Mouse (Mus musculus): ENCODE data around the gene Arih1. TPM values are rescaled to one million over a fixed set of nuclear protein-coding genes. Genes with fewer than 3 reads are reported as not detected.

Arih1 gene
- total RNA-seq (2022): 100 to 1,000 TPM; 101 to 107 (median 103) TPM

DNA sequence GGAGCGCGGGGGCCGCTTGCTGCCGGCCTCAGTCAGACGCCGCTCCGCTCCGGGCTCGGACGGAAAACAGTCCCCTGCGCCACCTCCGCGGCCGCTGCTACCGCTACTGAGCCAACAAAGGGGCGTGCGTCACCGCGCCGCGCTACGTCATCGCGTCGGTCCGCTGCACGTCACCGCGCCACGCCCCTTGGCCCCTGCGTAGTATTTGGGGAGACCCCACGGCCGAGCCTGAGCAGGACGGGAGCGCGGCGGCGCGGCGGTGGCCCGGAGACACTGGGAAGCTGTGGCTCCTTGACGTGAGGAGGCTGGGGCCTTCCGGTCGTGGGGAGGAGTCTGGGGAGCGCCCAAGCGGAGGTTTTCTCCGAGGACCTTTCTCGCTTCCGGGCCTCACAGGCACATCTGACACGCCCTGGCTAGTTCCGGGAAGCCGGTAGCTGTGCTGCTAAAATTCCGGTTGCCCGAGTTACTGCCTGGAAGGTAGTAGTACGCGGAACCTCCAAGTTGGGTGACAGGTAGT is at the start of gene Arih1:
TSS of gene Arih1 (minus strand) at position 70 of the 517 bp plus-strand sequence.
- DNase-seq (ENCODE audit: low spot score in 2 of 2): peak; percentile 97 to 99

- DNase-seq (ENCODE audit: low spot score in 2 of 2): no peak
Observed at GRCm38 (mm10) chr9:59533889-59534288, 47.5 kb upstream of the Arih1 start.

DNA sequence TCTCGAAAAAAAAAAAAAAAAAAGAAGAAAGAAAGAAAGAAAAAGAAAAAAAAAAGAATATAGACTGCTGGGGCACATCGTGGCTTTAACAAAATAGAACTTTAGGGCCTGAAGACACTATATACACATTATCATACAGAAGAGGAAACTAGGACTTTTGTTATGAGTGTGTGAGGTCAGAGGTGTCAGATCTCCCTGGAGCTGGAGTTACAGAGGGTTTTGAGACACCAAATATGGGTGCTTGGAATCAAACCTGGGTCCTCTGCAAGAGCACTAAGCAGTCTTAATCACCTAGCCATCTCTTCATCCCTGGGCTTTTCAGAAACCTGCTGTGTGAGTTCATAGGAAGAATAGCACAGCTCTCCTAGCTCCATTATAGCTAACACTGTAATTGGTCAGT is 47.0 kb upstream of the Arih1 start:
- DNase-seq (ENCODE audit: low spot score in 2 of 2): no peak

- DNase-seq (ENCODE audit: low spot score in 2 of 2): no peak
Observed at GRCm38 (mm10) chr9:59531645-59532044, 45.2 kb upstream of the Arih1 start.

DNA sequence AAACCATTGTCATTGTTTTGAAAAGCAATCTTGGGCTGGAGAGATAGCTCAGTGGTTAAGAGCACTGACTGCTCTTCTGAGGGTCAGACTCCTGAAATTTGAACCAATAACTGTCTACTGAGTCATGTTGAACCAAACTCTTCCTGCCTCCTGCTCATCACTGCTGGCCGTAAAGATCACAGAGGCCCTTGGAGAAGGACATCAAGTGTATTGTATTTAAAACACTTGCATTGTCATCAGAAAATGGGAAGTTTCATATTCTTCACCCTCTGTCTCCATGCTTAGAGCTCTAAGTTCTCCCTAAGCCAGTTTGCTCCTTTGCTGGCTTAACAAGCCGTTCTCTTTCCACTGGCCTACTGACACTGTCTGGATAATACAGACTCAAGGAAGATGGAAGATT is 41.9 kb upstream of the Arih1 start:
- no peak for DNase-seq (ENCODE audit: low spot score in 2 of 2)

GRCm38 (mm10) chr9:59527580-59527979 is 41.2 kb upstream of the Arih1 start:
- no peak for DNase-seq (ENCODE audit: low spot score in 2 of 2)

DNA sequence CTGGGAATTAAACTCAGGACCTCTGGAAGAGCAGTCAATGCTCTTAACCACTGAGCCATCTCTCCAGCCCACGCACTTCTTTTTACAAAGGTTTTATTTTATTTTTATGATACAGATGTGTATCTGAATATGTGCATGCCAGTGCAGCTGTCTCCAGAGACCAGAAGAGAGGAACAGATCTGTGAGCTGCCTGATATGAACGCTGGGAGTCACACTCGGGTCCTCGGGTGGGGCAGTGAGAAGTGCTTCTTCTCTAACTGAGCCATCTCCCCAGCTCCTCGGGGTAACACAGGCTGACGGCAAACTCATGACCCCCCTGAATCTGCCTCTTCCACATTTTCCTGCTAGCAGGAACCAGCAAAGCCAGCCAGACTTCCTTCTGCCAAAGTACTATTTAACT is 40.3 kb upstream of the Arih1 start:
- no peak for DNase-seq (ENCODE audit: low spot score in 2 of 2)

DNA sequence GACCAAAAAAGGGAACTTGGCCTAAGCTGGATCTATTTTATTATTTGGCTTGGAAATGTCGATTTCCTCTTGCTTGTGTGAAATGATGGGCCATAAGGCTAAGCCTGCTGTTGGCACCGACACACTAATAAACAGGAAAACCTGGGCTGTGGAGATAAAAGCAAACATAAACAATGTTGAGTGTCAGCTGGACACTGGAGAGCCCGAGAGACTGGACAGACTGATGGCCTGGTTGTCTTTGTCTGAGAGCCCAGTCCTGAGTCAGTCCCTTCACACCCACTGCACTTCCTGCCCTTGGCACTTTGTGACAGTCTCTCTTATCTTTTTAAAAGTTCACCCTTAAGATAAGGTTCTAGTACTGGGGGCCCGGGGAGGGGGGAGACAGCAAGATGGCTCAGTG is 36.5 kb upstream of the Arih1 start:
- DNase-seq (ENCODE audit: low spot score in 2 of 2): no peak

- DNase-seq (ENCODE audit: low spot score in 2 of 2): no peak
Observed at GRCm38 (mm10) chr9:59519396-59519795, 33.0 kb upstream of the Arih1 start.

DNA sequence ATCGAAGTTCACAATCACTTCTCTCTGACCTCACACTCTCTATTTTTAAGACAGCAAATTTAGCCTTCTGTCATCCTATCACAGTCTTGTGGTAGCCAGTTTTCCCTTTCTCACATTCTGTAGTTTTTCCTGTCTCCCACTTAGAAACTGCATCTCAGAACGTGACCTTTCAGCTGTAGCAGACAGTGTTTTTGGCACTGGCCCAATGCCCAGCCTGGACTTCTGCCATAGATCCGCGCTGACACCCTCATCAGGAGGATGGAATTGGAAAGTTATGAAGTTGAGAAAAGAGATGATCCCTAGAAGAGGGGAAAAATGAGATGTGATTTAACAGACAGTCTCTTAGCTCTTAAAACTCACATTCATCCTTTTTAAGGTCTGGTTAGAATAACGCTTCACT is 32.6 kb upstream of the Arih1 start:
- DNase-seq (ENCODE audit: low spot score in 2 of 2): peak in 1 of 2 experiments; percentile 14

GRCm38 (mm10) chr9:59517127-59517526 is 30.7 kb upstream of the Arih1 start:
- no peak for DNase-seq (ENCODE audit: low spot score in 2 of 2)

DNA sequence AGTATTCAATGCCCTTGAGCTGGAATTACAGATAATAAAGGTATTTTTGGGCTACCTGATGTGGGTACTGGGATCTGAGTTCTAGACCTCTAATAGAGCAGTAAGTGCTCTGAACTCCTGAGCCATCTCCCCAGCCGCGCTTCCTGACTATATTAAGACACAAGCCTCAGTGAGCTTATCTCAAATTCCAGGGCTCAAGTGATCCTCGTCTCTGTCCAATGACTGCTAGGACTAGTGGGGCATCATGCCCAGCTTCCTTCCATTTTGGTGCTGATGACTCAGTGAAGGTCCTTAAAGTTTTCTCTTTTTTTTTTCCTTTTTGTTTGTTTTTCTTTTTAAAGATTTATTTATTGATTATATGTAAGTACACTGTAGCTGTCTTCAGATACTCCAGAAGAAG is 28.7 kb upstream of the Arih1 start:
- no peak for DNase-seq (ENCODE audit: low spot score in 2 of 2)

- DNase-seq (ENCODE audit: low spot score in 2 of 2): no peak
Observed at GRCm38 (mm10) chr9:59512381-59512780, 26.0 kb upstream of the Arih1 start.

DNA sequence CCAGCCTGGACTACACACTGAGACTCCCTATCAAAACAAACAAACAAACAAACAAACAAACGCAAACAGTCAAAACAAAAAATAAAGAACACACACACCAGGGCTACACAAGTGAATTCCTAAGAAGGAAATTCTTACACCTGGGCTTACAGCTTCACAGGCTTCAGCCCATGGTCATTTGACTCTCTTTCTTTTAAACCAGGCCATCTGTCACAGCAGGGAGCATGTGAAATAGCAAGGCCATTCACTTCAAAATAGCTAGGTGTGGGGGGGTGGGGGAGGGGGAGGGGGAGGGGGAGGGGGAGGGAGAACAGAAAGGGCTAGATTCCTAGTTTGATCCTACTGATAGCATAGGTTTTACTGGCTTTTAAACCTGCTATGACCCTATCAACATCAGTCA is 21.7 kb upstream of the Arih1 start:
- no peak for DNase-seq (ENCODE audit: low spot score in 2 of 2)

DNA sequence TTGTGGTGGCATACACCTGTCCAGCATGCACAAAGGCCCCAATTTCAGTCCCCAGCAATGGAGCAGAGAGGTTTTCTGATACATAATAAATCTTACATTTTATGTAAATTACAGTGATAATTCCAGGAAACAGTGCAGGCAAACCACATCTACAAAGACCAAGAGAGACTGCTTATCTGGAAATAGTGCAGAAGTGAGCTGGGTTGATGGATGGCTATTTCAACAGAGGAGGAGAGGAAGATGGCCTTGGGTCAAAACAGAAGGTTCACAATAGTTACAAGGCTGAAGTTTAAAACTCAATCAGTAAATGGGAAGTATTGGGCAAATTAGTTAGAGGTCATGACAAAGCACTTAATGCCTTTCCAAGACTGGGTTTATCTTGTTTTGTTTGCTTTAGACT is 913 bp upstream of the Arih1 start:
- no peak for DNase-seq (ENCODE audit: low spot score in 2 of 2)

- DNase-seq (ENCODE audit: low spot score in 2 of 2): no peak
Observed at GRCm38 (mm10) chr9:59486076-59486518, 321 bp downstream of the Arih1 start.

GRCm38 (mm10) chr9:59485511-59486075 is 825 bp downstream of the Arih1 start:
- DNase-seq (ENCODE audit: low spot score in 2 of 2): peak; percentile 36 to 44

DNA sequence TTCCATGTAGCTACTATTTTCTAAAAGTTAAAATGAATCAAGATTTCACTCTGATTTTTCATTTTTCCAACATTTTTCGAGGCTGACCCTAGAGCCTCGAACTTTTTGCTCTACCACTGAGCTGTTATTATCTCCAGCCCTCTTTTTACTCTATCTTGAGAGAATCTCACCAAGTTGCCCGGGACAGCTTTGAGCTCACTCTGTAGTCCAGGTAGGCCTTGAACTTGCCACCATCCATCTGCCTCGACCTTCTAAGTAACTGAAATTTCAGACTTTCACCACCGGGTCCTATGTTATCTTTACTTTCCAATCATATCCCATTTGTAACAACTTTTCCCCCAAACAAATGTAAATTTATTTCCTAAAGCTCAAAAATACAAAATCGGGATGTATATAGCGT is 1.7 kb downstream of the Arih1 start:
- DNase-seq (ENCODE audit: low spot score in 2 of 2): no peak

DNA sequence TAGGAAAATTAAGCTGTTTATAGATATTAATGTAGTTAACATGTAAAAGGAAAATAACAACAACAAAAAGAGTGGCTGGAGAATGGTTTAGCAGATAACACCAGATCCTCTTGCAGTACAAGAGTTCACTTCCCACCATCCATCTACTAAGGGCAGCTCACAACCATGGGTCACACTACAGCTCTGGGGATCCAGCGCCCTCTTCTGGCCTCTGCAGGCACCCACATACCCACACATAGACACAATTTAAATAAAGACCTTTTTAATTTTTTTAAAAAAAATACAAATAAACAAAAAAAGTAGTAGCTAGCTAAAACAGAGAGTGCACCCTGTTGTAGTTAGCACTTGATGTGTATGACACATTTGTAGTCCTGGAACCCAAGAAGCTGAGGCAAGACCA is 4.0 kb downstream of the Arih1 start:
- DNase-seq (ENCODE audit: low spot score in 2 of 2): no peak

DNA sequence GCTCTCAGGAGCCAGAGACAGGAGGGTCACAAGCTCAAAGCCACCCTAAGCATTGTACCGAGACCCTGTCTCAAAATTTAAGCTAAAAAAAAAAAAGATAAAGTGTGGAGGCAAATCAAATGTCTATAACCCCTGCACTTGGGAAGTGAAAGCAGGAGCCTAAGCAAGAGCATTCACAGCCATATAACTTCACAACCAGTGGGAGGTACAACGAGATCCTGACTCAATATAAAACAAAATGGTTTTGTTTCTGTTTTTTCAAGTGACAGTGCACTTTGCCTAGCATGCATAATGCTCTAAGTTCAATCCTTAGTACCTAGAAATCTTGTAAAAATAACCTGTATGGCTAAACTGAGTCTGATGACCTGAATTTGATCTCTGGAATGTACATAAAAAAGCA is 9.8 kb downstream of the Arih1 start:
- DNase-seq (ENCODE audit: low spot score in 2 of 2): no peak

DNA sequence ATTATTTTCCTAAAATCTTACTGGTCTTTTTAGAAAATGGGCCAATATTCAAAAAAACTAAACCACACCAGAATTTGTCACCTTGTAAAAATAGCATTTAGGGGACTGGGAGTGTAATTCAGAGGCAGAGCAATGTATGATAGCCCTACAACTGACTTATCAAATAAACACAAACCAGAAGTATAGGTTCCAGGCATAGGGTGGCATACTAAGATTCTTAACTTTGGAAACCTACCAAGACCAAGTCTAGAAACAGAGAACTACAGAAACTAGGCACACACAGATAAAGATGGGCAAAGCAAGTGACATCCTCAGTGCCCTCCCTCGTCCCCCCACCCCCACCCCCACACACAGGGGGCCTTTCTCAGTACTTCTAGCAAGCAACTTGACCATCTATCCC is 11.6 kb downstream of the Arih1 start:
- no peak for DNase-seq (ENCODE audit: low spot score in 2 of 2)

DNA sequence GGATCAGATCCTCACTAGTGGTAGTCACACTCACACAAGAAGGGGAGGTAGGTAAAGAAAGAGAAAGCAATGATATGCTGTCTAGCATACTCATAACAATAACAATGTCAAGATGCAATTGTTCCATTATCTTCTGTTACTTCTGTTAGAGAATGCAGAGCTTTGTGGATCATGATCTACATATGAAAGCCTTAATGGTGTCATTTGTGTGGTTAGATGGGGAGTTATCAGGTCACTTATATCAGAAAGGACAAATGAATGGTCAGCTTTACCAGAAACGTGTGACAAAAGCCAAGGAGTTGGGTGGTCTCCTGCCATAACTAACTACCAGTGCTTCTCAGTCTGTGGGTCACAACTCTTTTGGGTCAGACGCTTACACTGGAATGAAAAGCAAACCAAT is 13.2 kb downstream of the Arih1 start:
- DNase-seq (ENCODE audit: low spot score in 2 of 2): no peak

GRCm38 (mm10) chr9:59469446-59469845 is 17.0 kb downstream of the Arih1 start:
- DNase-seq (ENCODE audit: low spot score in 2 of 2): no peak

GRCm38 (mm10) chr9:59464293-59464692 is 22.1 kb downstream of the Arih1 start:
- no peak for DNase-seq (ENCODE audit: low spot score in 2 of 2)
